Mouse (Mus musculus) frontal cortex, postnatal 10 days (tissue): ENCODE data around the gene Get4.

Source experiments
- DNase-seq, 2 experiments: peaks; one replicate each; pipeline ENCODE4 v3.0.0; 2022; ENCODE audit warnings: low spot score in 2 of 2, mixed read lengths in 1 of 2

Get4 gene

GRCm38 (mm10) chr5:139252081-139252909 is at the start of gene Get4:
TSS of gene Get4 (plus strand) at chr5:139252324.
- peak; percentile 100 for DNase-seq

GRCm38 (mm10) chr5:139203312-139203711 is 48.8 kb upstream of the Get4 start:
- DNase-seq = no peak

GRCm38 (mm10) chr5:139206081-139206480 is 46.0 kb upstream of the Get4 start:
- DNase-seq = no peak

GRCm38 (mm10) chr5:139206525-139206924 is 45.6 kb upstream of the Get4 start:
- DNase-seq = no peak

GRCm38 (mm10) chr5:139208183-139208582 is 43.9 kb upstream of the Get4 start:
- DNase-seq = no peak

- DNase-seq = no peak
These were observed 43.0 kb upstream of the Get4 start for GRCm38 (mm10) chr5:139208871-139209684.

- no peak for DNase-seq
These were observed 42.5 kb upstream of the Get4 start for GRCm38 (mm10) chr5:139209685-139210026.

- DNase-seq = no peak
These were observed 40.3 kb upstream of the Get4 start for GRCm38 (mm10) chr5:139211737-139212385.

- no peak for DNase-seq
These were observed 37.8 kb upstream of the Get4 start for GRCm38 (mm10) chr5:139214298-139214697.

GRCm38 (mm10) chr5:139215184-139215583 is 36.9 kb upstream of the Get4 start:
- DNase-seq = no peak

GRCm38 (mm10) chr5:139216121-139216520 is 36.0 kb upstream of the Get4 start:
- no peak for DNase-seq

GRCm38 (mm10) chr5:139216774-139217173 is 35.4 kb upstream of the Get4 start:
- DNase-seq = no peak

GRCm38 (mm10) chr5:139220006-139220515 is 32.1 kb upstream of the Get4 start:
- DNase-seq = no peak

GRCm38 (mm10) chr5:139220610-139221009 is 31.5 kb upstream of the Get4 start:
- DNase-seq = no peak

- no peak for DNase-seq
These were observed 28.8 kb upstream of the Get4 start for GRCm38 (mm10) chr5:139223331-139223730.

GRCm38 (mm10) chr5:139227236-139227635 is 24.9 kb upstream of the Get4 start:
- no peak for DNase-seq

- DNase-seq = no peak
These were observed 24.5 kb upstream of the Get4 start for GRCm38 (mm10) chr5:139227645-139228044.

GRCm38 (mm10) chr5:139228318-139228717 is 23.8 kb upstream of the Get4 start:
- no peak for DNase-seq

- no peak for DNase-seq
These were observed 22.4 kb upstream of the Get4 start for GRCm38 (mm10) chr5:139229716-139230115.

GRCm38 (mm10) chr5:139232083-139232482 is 20.0 kb upstream of the Get4 start:
- DNase-seq = no peak

GRCm38 (mm10) chr5:139234423-139234822 is 17.7 kb upstream of the Get4 start:
- DNase-seq = no peak

GRCm38 (mm10) chr5:139237436-139237835 is 14.7 kb upstream of the Get4 start:
- DNase-seq = no peak
